Mouse (Mus musculus) MEL (cell line): ENCODE results near the gene Foxd2. TPM values are rescaled to one million over a fixed set of nuclear protein-coding genes. Genes with fewer than 3 reads are reported as not detected.

ENCODE experiments used
- DNase-seq: peaks from one replicate; pipeline ENCODE4 v3.0.0; 2011; ENCODE audit warnings: low read depth, low spot score
- H3K27ac ChIP-seq: 2 replicates; pipeline ENCODE4 v1.5.1; 2012; ENCODE audit warnings: low read depth, mild to moderate bottlenecking, control low read depth, low read length, moderate library complexity; ENCODE audit not compliant: control insufficient read depth
- H3K27me3 ChIP-seq, 2 experiments: fragments of 150-350 bp in 1 of 2; sonication (generic) in 1 of 2; 2 replicates each; pipeline ENCODE4 v1.6.1; 2012; ENCODE audit warnings: low read length in 2 of 2, mild to moderate bottlenecking in 2 of 2, improper control_type of control experiment in 1 of 2, moderate library complexity in 1 of 2; ENCODE audit not compliant: insufficient read depth in 2 of 2, control insufficient read depth in 1 of 2
- H3K36me3 ChIP-seq, 2 experiments: 2 replicates each; pipeline ENCODE4 v1.6.1; 2012 to 2014; ENCODE audit warnings: low read length in 2 of 2, improper control_type of control experiment in 1 of 2, inconsistent platforms in 1 of 2, mild to moderate bottlenecking in 1 of 2; ENCODE audit not compliant: insufficient read depth in 2 of 2, control insufficient read depth in 1 of 2
- H3K4me1 ChIP-seq, 2 experiments: fragments of 150-350 bp in 1 of 2; sonication (generic) in 1 of 2; 2 replicates each; pipeline ENCODE4 v1.6.1; 2012; ENCODE audit warnings: low read length in 2 of 2, improper control_type of control experiment in 1 of 2, mild to moderate bottlenecking in 1 of 2; ENCODE audit not compliant: insufficient read depth in 2 of 2, control insufficient read depth in 1 of 2
- H3K4me3 ChIP-seq, 2 experiments: fragments of 150-350 bp in 1 of 2; sonication (generic) in 1 of 2; 2 replicates each; pipeline ENCODE4 v1.5.1; 2012; ENCODE audit warnings: low read depth in 2 of 2, low read length in 2 of 2, mild to moderate bottlenecking in 2 of 2, moderate library complexity in 2 of 2, control low read depth in 1 of 2, improper control_type of control experiment in 1 of 2; ENCODE audit not compliant: control insufficient read depth in 1 of 2, insufficient read depth in 1 of 2
- H3K79me2 ChIP-seq: 2 replicates; pipeline ENCODE4 v1.6.1; 2012; ENCODE audit warnings: mild to moderate bottlenecking, low read length, moderate library complexity; ENCODE audit not compliant: control insufficient read depth, poor library complexity, insufficient read depth
- H3K9ac ChIP-seq: 2 replicates; pipeline ENCODE4 v1.6.1; 2012; ENCODE audit warnings: low read depth, mild to moderate bottlenecking, control low read depth, low read length, moderate library complexity; ENCODE audit not compliant: control insufficient read depth, poor library complexity, severe bottlenecking
- H3K9me3 ChIP-seq: fragments of 150-350 bp; sonication (generic); replicated peaks from 2 replicates; pipeline ENCODE4 v1.6.1; 2012; ENCODE audit warnings: mild to moderate bottlenecking, low read length, improper control_type of control experiment, moderate library complexity; ENCODE audit not compliant: insufficient read depth
- CHD1 ChIP-seq: IDR thresholded peaks from 2 replicates; pipeline ENCODE4 v1.6.1; 2012; ENCODE audit warnings: low read depth, mild to moderate bottlenecking, inconsistent platforms, low read length, improper control_type of control experiment
- E2F4 ChIP-seq: IDR thresholded peaks from 2 replicates; pipeline ENCODE4 v1.6.1; 2011; ENCODE audit warnings: low read depth, low read length, improper control_type of control experiment, borderline replicate concordance
- ETS1 ChIP-seq: IDR thresholded peaks from 2 replicates; pipeline ENCODE4 v1.6.1; 2012; ENCODE audit warnings: low read depth, mild to moderate bottlenecking, inconsistent platforms, low read length, improper control_type of control experiment, moderate library complexity
- GABPA ChIP-seq: IDR thresholded peaks from 2 replicates; pipeline ENCODE4 v1.6.1; 2012; ENCODE audit warnings: low read depth, mild to moderate bottlenecking, inconsistent platforms, low read length, improper control_type of control experiment, moderate library complexity
- GATA1 ChIP-seq: IDR thresholded peaks from 2 replicates; pipeline ENCODE4 v1.6.1; 2011; ENCODE audit warnings: low read depth, low read length, improper control_type of control experiment
- JUND ChIP-seq: IDR thresholded peaks from 2 replicates; pipeline ENCODE4 v1.6.1; 2011; ENCODE audit warnings: low read depth, mild to moderate bottlenecking, improper control_type of control experiment, low read length
- KAT2A ChIP-seq: conservative IDR thresholded peaks from 2 replicates; pipeline ENCODE4 v1.6.1; 2012; ENCODE audit warnings: low read depth, low read length, improper control_type of control experiment, inconsistent platforms
- MAFK ChIP-seq: IDR thresholded peaks from 2 replicates; pipeline ENCODE4 v1.6.1; 2011; ENCODE audit warnings: low read depth, mild to moderate bottlenecking, low read length, improper control_type of control experiment, borderline replicate concordance
- MAZ ChIP-seq: IDR thresholded peaks from 2 replicates; pipeline ENCODE4 v1.6.1; 2012; ENCODE audit warnings: low read depth, mild to moderate bottlenecking, inconsistent platforms, low read length, improper control_type of control experiment
- MEF2A ChIP-seq: IDR thresholded peaks from 2 replicates; pipeline ENCODE4 v1.6.1; 2014; ENCODE audit warnings: low read depth, mild to moderate bottlenecking, inconsistent platforms, low read length, improper control_type of control experiment; ENCODE audit not compliant: poor library complexity, insufficient replicate concordance, severe bottlenecking; ENCODE audit errors: extremely low read depth
- MXI1 ChIP-seq: IDR thresholded peaks from 2 replicates; pipeline ENCODE4 v1.6.1; 2011; ENCODE audit warnings: mild to moderate bottlenecking, low read depth, low read length, improper control_type of control experiment
- MYC ChIP-seq: IDR thresholded peaks from 2 replicates; pipeline ENCODE4 v1.6.1; 2011; ENCODE audit warnings: low read depth, mild to moderate bottlenecking, low read length, improper control_type of control experiment, moderate library complexity
- NELFE ChIP-seq: IDR thresholded peaks from 2 replicates; pipeline ENCODE4 v1.6.1; 2011; ENCODE audit warnings: low read depth, low read length, improper control_type of control experiment
- POLR2AphosphoS2 ChIP-seq: IDR thresholded peaks from 2 replicates; pipeline ENCODE4 v1.6.1; 2011; ENCODE audit warnings: low read length, improper control_type of control experiment
- POLR2AphosphoS5 ChIP-seq: IDR thresholded peaks from 2 replicates; pipeline ENCODE4 v1.6.1; 2012; ENCODE audit warnings: low read depth, borderline replicate concordance, mild to moderate bottlenecking, inconsistent platforms, low read length, moderate library complexity, mixed read lengths
- RAD21 ChIP-seq: IDR thresholded peaks from 2 replicates; pipeline ENCODE4 v1.6.1; 2011; ENCODE audit warnings: mild to moderate bottlenecking, low read depth, low read length, improper control_type of control experiment
- RCOR1 ChIP-seq: IDR thresholded peaks from 2 replicates; pipeline ENCODE4 v1.6.1; 2012; ENCODE audit warnings: low read depth, mild to moderate bottlenecking, inconsistent platforms, low read length, improper control_type of control experiment
- SMC3 ChIP-seq: IDR thresholded peaks from 2 replicates; pipeline ENCODE4 v1.6.1; 2011; ENCODE audit warnings: low read depth, low read length, improper control_type of control experiment
- TAL1 ChIP-seq: IDR thresholded peaks from 2 replicates; pipeline ENCODE4 v1.6.1; 2012; ENCODE audit warnings: mild to moderate bottlenecking, inconsistent platforms, low read length, moderate library complexity, mixed read lengths
- TBP ChIP-seq: IDR thresholded peaks from 2 replicates; pipeline ENCODE4 v1.8.0; 2011; ENCODE audit warnings: low read depth, low read length, improper control_type of control experiment
- USF1 ChIP-seq: IDR thresholded peaks from 2 replicates; pipeline ENCODE4 v1.6.1; 2014; ENCODE audit warnings: low read depth, mild to moderate bottlenecking, inconsistent platforms, low read length, improper control_type of control experiment, moderate library complexity
- ZC3H11A ChIP-seq: IDR thresholded peaks from 2 replicates; pipeline ENCODE4 v1.6.1; 2012; ENCODE audit warnings: low read depth, mild to moderate bottlenecking, inconsistent platforms, low read length, improper control_type of control experiment
- ZNF384 ChIP-seq: IDR thresholded peaks from 2 replicates; pipeline ENCODE4 v1.6.1; 2012; ENCODE audit warnings: low read depth, mild to moderate bottlenecking, inconsistent platforms, low read length, improper control_type of control experiment
- polyA plus RNA-seq, 2 experiments: library from polyadenylated mRNA; stranded (reverse) in 1 of 2; unstranded in 1 of 2; fragments of >175 nt in 1 of 2; fragments of >200 nt in 1 of 2; gene quantifications; 2 replicates each; pipeline versions ENCODE4 v1.2.1 to v1.2.4; 2012; ENCODE audit warnings: low replicate concordance in 2 of 2, low read depth in 1 of 2; ENCODE audit not compliant: insufficient read length in 2 of 2, insufficient read depth in 1 of 2, missing spikeins in 1 of 2
- total RNA-seq: library from RNA; depleted of rRNA; stranded (reverse); fragments of 300-350 nt; gene quantifications from 2 replicates; pipeline ENCODE4 v1.2.3, GENCODE M21; 2012; rRNA removed

The Foxd2 gene
- total and polyA plus RNA-seq, 3 experiments = 0.73 to 1.1 TPM; not detected in 1

- H3K79me2 ChIP-seq = no peaks in the 10 kb centered on the region
- no peaks in the 10 kb centered on the region for H3K9me3 ChIP-seq
- no peak for DNase-seq
- no peak overlapping the region for H3K27ac ChIP-seq
- no peak overlapping the region for H3K4me3 ChIP-seq
- peaks cover 0 to 1% of the 10 kb centered on the region in 2 experiments; a peak in 1 of 4 replicates for H3K27me3 ChIP-seq
- no peak for TF ChIP-seq ZNF384
- TF ChIP-seq MEF2A = no peak
- no peak for TF ChIP-seq TAL1
- no peak for TF ChIP-seq POLR2AphosphoS2
- no peak for TF ChIP-seq TBP
- TF ChIP-seq RAD21 = no peak
- TF ChIP-seq JUND = no peak
- no peak for TF ChIP-seq MAFK
- no peak for TF ChIP-seq NELFE
- TF ChIP-seq E2F4 = no peak
- H3K36me3 ChIP-seq = no peaks in the 10 kb centered on the region
- H3K9ac ChIP-seq = no peak overlapping the region
- H3K4me1 ChIP-seq = no peaks in the 10 kb centered on the region
Observed at GRCm38 (mm10) chr4:114863166-114863565, 45.5 kb downstream of the Foxd2 start.

GRCm38 (mm10) chr4:114858426-114858825 lies 50.2 kb downstream of the Foxd2 start:
- H3K36me3 ChIP-seq = no peaks in the 10 kb centered on the region
- H3K27ac ChIP-seq = no peak overlapping the region
- no peaks in the 10 kb centered on the region for H3K9me3 ChIP-seq
- H3K9ac ChIP-seq = no peak overlapping the region
- no peak for DNase-seq
- H3K27me3 ChIP-seq = no peaks in the 10 kb centered on the region
- H3K4me1 ChIP-seq = no peaks in the 10 kb centered on the region
- no peak overlapping the region for H3K4me3 ChIP-seq
- TF ChIP-seq GATA1 (no peak), RCOR1 (no peak), POLR2AphosphoS2 (no peak), SMC3 (no peak), ZC3H11A (no peak), MAZ (no peak), POLR2AphosphoS5 (no peak), CHD1 (no peak), E2F4 (no peak), MYC (no peak), GABPA (no peak), KAT2A (no peak), MAFK (no peak), JUND (no peak), ZNF384 (no peak), USF1 (no peak), ETS1 (no peak), MXI1 (no peak), MEF2A (no peak)
- no peaks in the 10 kb centered on the region for H3K79me2 ChIP-seq

Other genes starting within 250 kb of the Foxd2 start
- gene Gm12830, start 87.2 kb downstream of the Foxd2 start, total RNA-seq = not detected in 2 replicates
- not detected for gene Gm12830, start 87.2 kb downstream of the Foxd2 start, polyA plus RNA-seq
- not detected in 2 replicates for gene Foxe3, start 17.1 kb upstream of the Foxd2 start, total RNA-seq
- not detected for gene Foxe3, start 17.1 kb upstream of the Foxd2 start, polyA plus RNA-seq
- gene Cmpk1, start 78.4 kb upstream of the Foxd2 start, total RNA-seq = 28.7 and 33.4 TPM in 2 replicates
- gene Cmpk1, start 78.4 kb upstream of the Foxd2 start, polyA plus RNA-seq = 10 to 100 TPM in 1 of 2 experiments, not detected in 1; 33.7 TPM
- 5.0 and 5.9 TPM in 2 replicates for gene Stil, start 91.3 kb upstream of the Foxd2 start, total RNA-seq
- 1 to 10 TPM in 1 of 2 experiments, not detected in 1; 9.1 TPM for gene Stil, start 91.3 kb upstream of the Foxd2 start, polyA plus RNA-seq
- 21.2 and 34.9 TPM in 2 replicates for gene Tal1, start 147.6 kb upstream of the Foxd2 start, total RNA-seq
- gene Tal1, start 147.6 kb upstream of the Foxd2 start, polyA plus RNA-seq = 10 to 100 TPM in 1 of 2 experiments, not detected in 1; 48.9 TPM
- gene Pdzk1ip1, start 179.8 kb upstream of the Foxd2 start, total RNA-seq = not detected in 2 replicates
- under 1 TPM in 1 of 2 experiments, not detected in 1; 0.14 TPM for gene Pdzk1ip1, start 179.8 kb upstream of the Foxd2 start, polyA plus RNA-seq
- 0.04 and 0.07 TPM in 2 replicates for gene Cyp4x1, start 225.4 kb upstream of the Foxd2 start, total RNA-seq
- gene Cyp4x1, start 225.4 kb upstream of the Foxd2 start, polyA plus RNA-seq = under 1 TPM in 1 of 2 experiments, not detected in 1; 0.47 TPM